Mouse (Mus musculus): Measurements from ENCODE around the gene Art3. TPM values are rescaled to one million over a fixed set of nuclear protein-coding genes. Genes with fewer than 3 reads are reported as not detected.
A peak's percentile ranks its signal among the peaks of the same experiment; 100 is the strongest.
"Not testable (repeated sequence)": the region's sequence is repeated elsewhere in the genome, so short reads cannot be mapped to it uniquely, and the experiment has no call there.

Art3 gene
- polyA plus RNA-seq, 1 experiment from 2014 or later: 2.5 TPM

DNA sequence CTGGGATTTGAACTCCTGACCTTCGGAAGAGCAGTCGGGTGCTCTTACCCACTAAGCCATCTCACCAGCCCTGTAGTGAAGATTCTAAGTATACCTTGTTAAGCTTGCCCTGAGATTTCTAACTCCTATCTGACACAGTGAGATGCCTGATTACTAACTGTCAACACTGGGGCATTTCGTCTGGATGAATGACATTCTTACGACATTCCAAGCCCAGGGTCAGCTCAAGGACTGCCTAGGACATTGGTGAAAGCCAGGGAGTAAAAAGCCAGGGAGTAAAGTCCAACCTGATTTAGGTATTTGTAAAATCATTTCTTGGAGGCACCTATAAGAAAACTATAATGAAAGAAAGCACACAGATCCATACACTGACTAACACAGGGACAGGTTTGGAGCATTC is 21.1 kb downstream of the Art3 start:
- not testable (repeated sequence) for H3K27me3 ChIP-seq (ENCODE audit: control insufficient read depth, insufficient read depth, low read length); DNase-seq (ENCODE audit: low spot score); ATAC-seq (ENCODE audit: insufficient number of reproducible peaks, low FRiP score, low TSS enrichment, low read depth); H3K9me3 ChIP-seq (ENCODE audit: control insufficient read depth, low read length); H3K4me3 ChIP-seq (ENCODE audit: low read depth, low read length); H3K4me2 ChIP-seq (ENCODE audit: low read depth, severe bottlenecking); H3K36me3 ChIP-seq (ENCODE audit: control insufficient read depth, insufficient read depth, low read length); H3K9ac ChIP-seq (ENCODE audit: low read length); H3K4me1 ChIP-seq (ENCODE audit: control insufficient read depth, insufficient read depth, low read length); H3K27ac ChIP-seq (replicated peaks; ENCODE audit: low read depth, low read length)
- WGBS: 72% methylated on average over 4 of the region's 4 CpGs

DNA sequence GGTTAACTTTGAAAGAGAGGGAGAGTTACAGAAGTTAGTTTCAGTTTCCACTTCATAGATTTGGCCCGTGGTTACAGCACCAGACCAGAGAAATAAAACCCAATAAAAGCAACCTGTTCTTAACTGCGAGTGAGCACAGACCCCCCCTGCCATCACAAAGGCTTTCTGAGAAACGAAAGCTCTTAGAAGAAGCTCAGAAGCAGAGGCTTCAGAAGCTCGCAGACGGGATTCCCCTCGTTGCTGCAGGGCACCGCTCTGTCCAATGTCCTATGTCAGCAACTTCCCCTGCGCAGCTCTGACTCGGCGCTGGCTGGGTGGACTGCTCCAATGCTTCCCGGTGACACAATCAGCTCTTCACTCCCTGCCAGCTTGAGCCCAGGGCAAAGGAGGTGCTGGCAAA is 21.9 kb downstream of the Art3 start:
- no peaks in the 10 kb centered on the region for H3K27me3 ChIP-seq (ENCODE audit: control insufficient read depth, insufficient read depth, low read length)
- ATAC-seq (ENCODE audit: insufficient number of reproducible peaks, low FRiP score, low TSS enrichment, low read depth): no peak
- WGBS: 47% methylated on average over 11 of the region's 11 CpGs
- no peaks in the 10 kb centered on the region for H3K9me3 ChIP-seq (ENCODE audit: control insufficient read depth, low read length)
- no peak overlapping the region for H3K9ac ChIP-seq (ENCODE audit: low read length)
- H3K27ac ChIP-seq (replicated peaks; ENCODE audit: low read depth, low read length): no peak overlapping the region
- H3K36me3 ChIP-seq (ENCODE audit: control insufficient read depth, insufficient read depth, low read length): no peaks in the 10 kb centered on the region
- no peak overlapping the region for H3K4me3 ChIP-seq (ENCODE audit: low read depth, low read length)
- DNase-seq (ENCODE audit: low spot score): no peak
- peak overlapping the region; percentile 22; the same call in 1 of the 2 replicates for H3K4me2 ChIP-seq (ENCODE audit: low read depth, severe bottlenecking)
- no peaks in the 10 kb centered on the region for H3K4me1 ChIP-seq (ENCODE audit: control insufficient read depth, insufficient read depth, low read length)

DNA sequence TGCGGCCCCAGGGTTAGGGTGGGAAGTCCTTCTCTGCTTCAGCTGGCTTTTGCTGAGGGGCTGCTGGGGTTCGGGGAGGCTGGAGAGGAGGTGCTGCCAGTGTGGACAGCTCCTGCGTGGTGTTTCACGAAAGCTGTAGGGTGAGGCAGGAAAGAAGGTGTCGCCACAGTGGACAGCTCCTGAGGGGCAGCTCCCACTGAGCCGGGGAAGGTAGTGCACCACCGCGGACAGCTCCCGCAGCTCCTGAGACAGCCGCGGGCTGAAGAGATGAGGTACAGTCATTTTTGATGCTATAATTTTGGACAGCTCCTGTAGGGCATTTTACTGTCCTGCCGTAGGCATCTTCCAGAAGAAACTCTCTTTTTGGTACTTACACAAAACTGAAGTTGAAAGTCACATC is 26.4 kb downstream of the Art3 start:
- Histone ChIP-seq H3K4me1 (ENCODE audit: control insufficient read depth, insufficient read depth, low read length) (no peaks in the 10 kb centered on the region), H3K9me3 (ENCODE audit: control insufficient read depth, low read length) (no peaks in the 10 kb centered on the region), H3K9ac (ENCODE audit: low read length) (no peak overlapping the region), H3K4me2 (ENCODE audit: low read depth, severe bottlenecking) (no peak overlapping the region), H3K4me3 (ENCODE audit: low read depth, low read length) (no peak overlapping the region), H3K36me3 (ENCODE audit: control insufficient read depth, insufficient read depth, low read length) (no peaks in the 10 kb centered on the region), H3K27me3 (ENCODE audit: control insufficient read depth, insufficient read depth, low read length) (no peaks in the 10 kb centered on the region), H3K27ac (replicated peaks; ENCODE audit: low read depth, low read length) (no peak overlapping the region)
- peak; percentile 51 for DNase-seq (ENCODE audit: low spot score)
- ATAC-seq (ENCODE audit: insufficient number of reproducible peaks, low FRiP score, low TSS enrichment, low read depth): no peak
- 47% methylated on average over 12 of the region's 12 CpGs for WGBS

DNA sequence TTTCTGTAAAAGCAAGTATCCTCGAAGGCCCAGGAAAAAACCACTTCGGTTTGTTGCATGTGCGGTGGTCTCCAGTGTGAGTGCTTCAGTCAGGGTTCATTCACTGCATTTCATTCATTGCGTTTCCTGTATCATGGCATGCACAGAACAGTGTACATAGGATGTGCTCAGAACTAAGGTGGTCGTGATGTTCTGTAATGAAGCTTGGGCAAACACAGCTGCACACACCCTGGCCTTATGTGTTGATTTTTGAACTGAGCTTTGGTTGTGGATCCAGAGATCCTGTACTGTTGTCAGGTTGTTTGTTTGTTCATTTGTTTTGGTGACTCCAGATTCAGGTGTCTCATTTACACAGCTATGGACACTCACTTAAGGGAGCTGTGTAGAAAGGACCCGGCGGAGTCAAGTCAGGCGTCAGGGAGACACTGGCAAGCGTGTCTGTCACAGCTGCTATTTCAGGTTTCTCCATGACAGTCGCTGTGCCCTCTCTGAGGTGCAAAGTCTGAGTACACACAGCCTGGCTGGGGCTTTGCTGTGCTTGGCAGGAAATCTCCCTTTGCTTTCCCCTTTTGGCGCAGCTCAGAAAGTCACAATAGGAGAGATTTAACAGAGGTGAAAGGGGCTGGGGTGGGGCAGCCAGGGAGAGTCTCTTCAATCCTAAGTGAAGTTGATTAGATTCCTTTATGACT is 27.3 kb downstream of the Art3 start:
- 87% methylated on average over 11 of the region's 11 CpGs for WGBS
- H3K4me3 ChIP-seq (ENCODE audit: low read depth, low read length): no peak overlapping the region
- no peaks in the 10 kb centered on the region for H3K27me3 ChIP-seq (ENCODE audit: control insufficient read depth, insufficient read depth, low read length)
- H3K4me1 ChIP-seq (ENCODE audit: control insufficient read depth, insufficient read depth, low read length): no peaks in the 10 kb centered on the region
- no peak overlapping the region for H3K27ac ChIP-seq (replicated peaks; ENCODE audit: low read depth, low read length)
- no peak overlapping the region for H3K9ac ChIP-seq (ENCODE audit: low read length)
- H3K36me3 ChIP-seq (ENCODE audit: control insufficient read depth, insufficient read depth, low read length): no peaks in the 10 kb centered on the region
- no peaks in the 10 kb centered on the region for H3K9me3 ChIP-seq (ENCODE audit: control insufficient read depth, low read length)
- no peak overlapping the region for H3K4me2 ChIP-seq (ENCODE audit: low read depth, severe bottlenecking)
- no peak for DNase-seq (ENCODE audit: low spot score)
- ATAC-seq (ENCODE audit: insufficient number of reproducible peaks, low FRiP score, low TSS enrichment, low read depth): no peak

DNA sequence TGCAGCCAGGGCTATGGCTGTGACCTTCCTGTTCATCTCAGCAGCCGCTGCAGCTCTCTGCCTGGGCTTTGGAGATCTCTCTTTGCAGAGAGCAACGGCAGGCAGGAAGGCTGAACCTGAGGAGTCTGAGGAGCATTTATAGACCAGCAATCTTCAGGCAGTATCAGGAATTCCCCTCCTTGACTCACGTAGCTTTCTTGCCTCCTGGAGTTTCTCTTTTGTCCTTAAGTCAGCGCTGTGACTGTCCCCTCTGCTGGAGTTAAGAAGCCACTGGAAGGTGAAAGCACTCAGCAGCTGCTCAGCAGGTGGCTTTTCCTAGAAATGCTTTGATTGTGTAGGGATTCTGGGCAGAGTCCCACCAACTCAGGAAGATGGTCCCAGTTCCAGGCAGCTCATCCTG is 31.6 kb downstream of the Art3 start:
- ATAC-seq (ENCODE audit: insufficient number of reproducible peaks, low FRiP score, low TSS enrichment, low read depth): no peak
- 9% methylated on average over 4 of the region's 4 CpGs for WGBS
- Histone ChIP-seq H3K4me3 (ENCODE audit: low read depth, low read length) (no peak overlapping the region), H3K9ac (ENCODE audit: low read length) (no peak overlapping the region), H3K27me3 (ENCODE audit: control insufficient read depth, insufficient read depth, low read length) (no peaks in the 10 kb centered on the region), H3K4me1 (ENCODE audit: control insufficient read depth, insufficient read depth, low read length) (no peaks in the 10 kb centered on the region), H3K4me2 (ENCODE audit: low read depth, severe bottlenecking) (no peak overlapping the region), H3K27ac (replicated peaks; ENCODE audit: low read depth, low read length) (no peak overlapping the region), H3K36me3 (ENCODE audit: control insufficient read depth, insufficient read depth, low read length) (no peaks in the 10 kb centered on the region), H3K9me3 (ENCODE audit: control insufficient read depth, low read length) (no peaks in the 10 kb centered on the region)
- no peak for DNase-seq (ENCODE audit: low spot score)

DNA sequence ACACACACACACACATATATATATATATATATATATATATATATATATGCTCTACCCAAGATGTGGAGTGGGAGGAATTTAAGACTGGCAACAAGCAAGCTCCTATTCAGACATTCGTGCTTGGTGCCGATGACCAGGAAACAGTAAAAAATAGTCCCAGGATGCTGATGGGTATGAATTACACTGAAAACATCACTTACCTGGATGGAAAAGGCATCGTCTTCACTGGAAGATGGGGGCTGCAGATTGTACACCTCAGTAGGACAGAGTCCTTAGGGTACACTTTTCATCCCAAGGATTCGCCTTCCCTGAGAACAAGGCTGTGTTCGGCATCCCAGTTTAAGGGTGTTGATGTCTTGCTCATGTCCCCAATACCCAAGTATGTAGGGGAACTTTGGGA is 32.4 kb downstream of the Art3 start:
- Histone ChIP-seq H3K36me3 (ENCODE audit: control insufficient read depth, insufficient read depth, low read length) (no peaks in the 10 kb centered on the region), H3K27ac (replicated peaks; ENCODE audit: low read depth, low read length) (no peak overlapping the region), H3K4me1 (ENCODE audit: control insufficient read depth, insufficient read depth, low read length) (no peaks in the 10 kb centered on the region), H3K4me3 (ENCODE audit: low read depth, low read length) (no peak overlapping the region), H3K27me3 (ENCODE audit: control insufficient read depth, insufficient read depth, low read length) (no peaks in the 10 kb centered on the region), H3K4me2 (ENCODE audit: low read depth, severe bottlenecking) (no peak overlapping the region), H3K9ac (ENCODE audit: low read length) (no peak overlapping the region), H3K9me3 (ENCODE audit: control insufficient read depth, low read length) (no peaks in the 10 kb centered on the region)
- DNase-seq (ENCODE audit: low spot score) (no peak), ATAC-seq (ENCODE audit: insufficient number of reproducible peaks, low FRiP score, low TSS enrichment, low read depth) (no peak)
- 96% methylated on average over 5 of the region's 5 CpGs for WGBS

DNA sequence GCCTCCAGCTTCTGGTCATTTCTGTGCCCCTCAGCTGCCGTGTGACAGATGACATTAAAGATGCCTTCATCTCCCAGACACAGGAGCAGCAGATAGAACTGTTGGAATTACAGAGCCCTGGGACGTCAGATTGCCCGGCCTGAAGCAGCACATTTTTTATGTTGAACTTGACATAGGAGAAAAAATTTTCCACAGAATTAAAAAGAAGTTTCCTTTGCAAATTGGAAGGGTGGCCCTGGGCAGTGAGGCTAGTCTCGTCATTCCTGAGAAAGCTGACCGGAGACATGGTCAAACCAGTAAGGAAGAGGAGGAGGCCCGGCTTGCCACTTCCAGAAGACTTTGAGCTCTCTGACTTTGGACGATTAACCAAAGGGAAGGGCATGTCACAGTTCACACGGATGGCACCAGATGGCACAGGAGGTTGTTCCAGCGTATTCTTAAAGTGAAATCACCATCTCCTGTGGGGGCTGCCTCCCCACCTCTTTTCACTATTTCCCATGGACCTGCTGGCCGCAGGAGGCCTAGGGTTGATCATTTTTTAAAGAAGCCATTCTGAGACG is 33.6 kb downstream of the Art3 start:
- Histone ChIP-seq H3K36me3 (ENCODE audit: control insufficient read depth, insufficient read depth, low read length) (no peaks in the 10 kb centered on the region), H3K9me3 (ENCODE audit: control insufficient read depth, low read length) (no peaks in the 10 kb centered on the region), H3K4me1 (ENCODE audit: control insufficient read depth, insufficient read depth, low read length) (no peaks in the 10 kb centered on the region), H3K27me3 (ENCODE audit: control insufficient read depth, insufficient read depth, low read length) (no peaks in the 10 kb centered on the region), H3K27ac (replicated peaks; ENCODE audit: low read depth, low read length) (no peak overlapping the region), H3K9ac (ENCODE audit: low read length) (no peak overlapping the region), H3K4me2 (ENCODE audit: low read depth, severe bottlenecking) (no peak overlapping the region), H3K4me3 (ENCODE audit: low read depth, low read length) (no peak overlapping the region)
- 70% methylated on average over 11 of the region's 11 CpGs for WGBS
- no peak for DNase-seq (ENCODE audit: low spot score)
- no peak for ATAC-seq (ENCODE audit: insufficient number of reproducible peaks, low FRiP score, low TSS enrichment, low read depth)

DNA sequence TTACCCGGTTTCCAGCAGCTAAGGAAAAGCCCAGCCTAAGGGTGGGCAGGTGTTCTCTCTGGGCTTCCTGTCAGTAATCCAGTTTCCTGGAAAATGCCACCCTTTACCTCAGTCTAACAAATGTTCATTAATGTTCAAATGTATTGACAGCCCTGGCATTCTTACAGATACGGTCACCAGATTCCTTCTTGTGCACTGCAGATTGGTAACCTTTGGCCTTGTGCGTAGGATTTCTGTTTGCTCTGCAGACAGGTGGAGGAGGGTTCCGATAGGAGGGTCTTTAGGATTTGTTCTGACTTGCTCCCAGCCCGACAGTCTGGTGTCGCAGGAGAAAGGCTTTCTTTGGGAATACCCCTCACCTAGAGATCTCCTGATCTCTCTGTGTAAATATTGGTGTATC is 34.9 kb downstream of the Art3 start:
- no peaks in the 10 kb centered on the region for H3K9me3 ChIP-seq (ENCODE audit: control insufficient read depth, low read length)
- no peak overlapping the region for H3K9ac ChIP-seq (ENCODE audit: low read length)
- ATAC-seq (ENCODE audit: insufficient number of reproducible peaks, low FRiP score, low TSS enrichment, low read depth) (no peak), DNase-seq (ENCODE audit: low spot score) (no peak)
- no peaks in the 10 kb centered on the region for H3K27me3 ChIP-seq (ENCODE audit: control insufficient read depth, insufficient read depth, low read length)
- no peak overlapping the region for H3K4me3 ChIP-seq (ENCODE audit: low read depth, low read length)
- no peaks in the 10 kb centered on the region for H3K36me3 ChIP-seq (ENCODE audit: control insufficient read depth, insufficient read depth, low read length)
- no peaks in the 10 kb centered on the region for H3K4me1 ChIP-seq (ENCODE audit: control insufficient read depth, insufficient read depth, low read length)
- 79% methylated on average over 6 of the region's 6 CpGs for WGBS
- no peak overlapping the region for H3K27ac ChIP-seq (replicated peaks; ENCODE audit: low read depth, low read length)
- H3K4me2 ChIP-seq (ENCODE audit: low read depth, severe bottlenecking): no peak overlapping the region

DNA sequence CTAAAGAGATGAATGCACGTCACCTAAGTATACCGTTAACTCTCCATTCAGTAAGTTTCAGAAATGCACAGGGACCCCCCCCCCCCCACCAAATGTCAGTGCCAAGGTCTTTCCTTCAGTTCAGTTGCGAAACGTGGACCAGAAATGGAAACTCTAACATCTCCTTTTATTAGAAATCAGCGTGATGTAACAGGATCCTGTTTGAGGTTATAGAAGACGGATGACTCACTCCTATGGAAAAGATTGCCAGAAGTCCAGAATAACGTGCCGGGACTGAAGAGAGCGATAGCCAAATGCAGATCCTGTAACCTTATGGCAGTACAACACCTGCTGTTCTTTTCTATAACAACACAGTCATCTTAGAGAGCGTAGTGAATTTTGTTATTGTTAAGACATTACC is 36.8 kb downstream of the Art3 start:
- H3K4me2 ChIP-seq (ENCODE audit: low read depth, severe bottlenecking): no peak overlapping the region
- WGBS: 87% methylated on average over 10 of the region's 10 CpGs
- no peaks in the 10 kb centered on the region for H3K9me3 ChIP-seq (ENCODE audit: control insufficient read depth, low read length)
- DNase-seq (ENCODE audit: low spot score): no peak
- no peak overlapping the region for H3K9ac ChIP-seq (ENCODE audit: low read length)
- no peaks in the 10 kb centered on the region for H3K27me3 ChIP-seq (ENCODE audit: control insufficient read depth, insufficient read depth, low read length)
- no peak overlapping the region for H3K27ac ChIP-seq (replicated peaks; ENCODE audit: low read depth, low read length)
- no peaks in the 10 kb centered on the region for H3K36me3 ChIP-seq (ENCODE audit: control insufficient read depth, insufficient read depth, low read length)
- ATAC-seq (ENCODE audit: insufficient number of reproducible peaks, low FRiP score, low TSS enrichment, low read depth): no peak
- H3K4me1 ChIP-seq (ENCODE audit: control insufficient read depth, insufficient read depth, low read length): no peaks in the 10 kb centered on the region
- no peak overlapping the region for H3K4me3 ChIP-seq (ENCODE audit: low read depth, low read length)

Data from limb, embryonic 11.5 days (tissue).